Mouse (Mus musculus) thymus, postnatal 0 days (tissue): ENCODE results near the gene Fbxo21. TPM values are rescaled to one million over a fixed set of nuclear protein-coding genes. Genes with fewer than 3 reads are reported as not detected.

Experiments
- DNase-seq: peaks from one replicate; pipeline ENCODE4 v3.0.0-alpha.2; 2015; ENCODE audit warnings: low spot score
- polyA plus RNA-seq: library from polyadenylated mRNA; unstranded; fragments of >200 nt; fragmentation: Nextera tagmentation; extraction: Ambion mirVana; gene quantifications from 2 replicates; pipeline ENCODE4 v1.2.1, GENCODE M21; 2015

The Fbxo21 gene
- polyA plus RNA-seq: 28.1 and 28.2 TPM in 2 replicates

- DNase-seq: peak; percentile 89
Observed at GRCm38 (mm10) chr5:117976657-117977500, at the start of gene Fbxo21. Gene Fbxo21 (plus strand): TSS chr5:117976730.

DNA sequence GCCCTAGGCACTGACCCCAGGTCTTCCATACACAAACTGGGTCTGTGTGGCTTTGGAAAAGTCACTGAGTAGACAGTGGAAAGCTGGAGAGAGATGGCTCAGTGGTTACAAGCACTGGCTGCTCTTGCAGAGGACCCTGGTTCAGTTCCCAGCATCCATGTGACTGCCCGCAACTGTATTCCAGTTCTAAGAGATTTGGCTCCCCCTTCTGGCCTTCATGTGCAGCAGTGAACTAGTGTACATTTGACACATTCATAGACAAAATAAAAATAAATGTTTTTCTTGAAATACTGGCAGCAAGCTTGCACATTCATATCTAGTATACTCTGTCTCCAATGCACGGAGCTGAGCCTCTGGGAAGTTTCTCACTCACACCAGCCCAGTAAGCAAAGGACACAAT is 48.0 kb upstream of the Fbxo21 start:
- DNase-seq: no peak

- DNase-seq: no peak
Observed at GRCm38 (mm10) chr5:117932222-117932621, 44.3 kb upstream of the Fbxo21 start.

GRCm38 (mm10) chr5:117932862-117933261 is 43.7 kb upstream of the Fbxo21 start:
- peak; percentile 68 for DNase-seq

DNA sequence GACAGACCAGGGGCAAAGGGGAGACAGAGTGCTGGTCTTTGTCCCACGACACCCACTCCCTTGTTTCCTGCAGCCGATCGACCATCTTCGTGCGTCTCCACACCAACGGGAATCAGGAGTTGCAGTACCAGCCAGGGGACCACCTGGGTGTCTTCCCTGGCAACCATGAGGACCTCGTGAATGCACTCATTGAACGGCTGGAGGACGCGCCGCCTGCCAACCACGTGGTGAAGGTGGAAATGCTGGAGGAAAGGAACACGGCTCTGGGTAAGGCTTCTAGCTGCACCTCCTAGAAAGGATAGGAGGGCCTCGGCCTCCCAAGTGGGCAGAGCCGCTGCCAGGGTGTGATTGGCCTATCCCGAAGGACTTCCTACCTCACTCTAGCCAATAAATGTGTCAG is 40.2 kb upstream of the Fbxo21 start:
- DNase-seq: no peak

- DNase-seq: no peak
Observed at GRCm38 (mm10) chr5:117937186-117937585, 39.3 kb upstream of the Fbxo21 start.

- peak; percentile 79 for DNase-seq
Observed at GRCm38 (mm10) chr5:117938182-117938581, 38.3 kb upstream of the Fbxo21 start.

DNA sequence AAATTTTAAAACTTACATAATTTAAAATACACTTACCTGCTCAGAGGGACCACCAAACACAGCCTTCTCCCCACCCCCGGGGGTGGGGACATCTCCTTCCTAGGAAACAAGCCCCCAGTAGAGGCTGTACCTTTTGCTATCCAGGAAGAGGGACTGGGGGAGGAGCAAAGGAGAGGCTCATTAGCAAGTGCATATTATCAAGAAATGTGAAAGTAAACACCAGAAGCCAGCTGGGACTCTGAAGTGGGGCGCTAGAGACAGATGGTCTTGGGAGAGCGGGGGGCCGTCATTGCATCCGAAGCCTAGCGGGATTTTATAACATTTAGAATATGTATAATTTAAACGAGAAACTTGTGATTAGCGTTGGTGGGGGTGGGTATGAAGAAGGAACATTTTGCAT is 37.1 kb upstream of the Fbxo21 start:
- no peak for DNase-seq

DNA sequence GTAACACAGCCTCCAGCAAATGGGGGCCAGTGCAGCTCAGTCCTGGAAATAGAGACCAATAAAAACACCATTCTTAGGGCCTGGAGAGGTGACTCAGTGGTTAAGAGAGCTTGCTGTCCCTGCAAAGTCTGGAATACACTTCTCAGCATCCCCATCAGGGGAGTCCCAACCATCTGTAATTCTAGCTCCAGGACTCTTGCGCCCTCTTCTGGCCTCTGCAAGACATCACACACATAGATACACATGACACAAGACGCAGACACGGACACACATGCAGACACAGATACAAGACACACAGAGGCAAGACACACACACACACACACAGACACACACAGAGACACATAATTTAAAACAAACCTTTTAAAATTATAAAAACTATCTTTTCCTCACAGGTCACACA is 35.0 kb upstream of the Fbxo21 start:
- no peak for DNase-seq

GRCm38 (mm10) chr5:117946605-117947004 is 29.9 kb upstream of the Fbxo21 start:
- peak; percentile 37 for DNase-seq

GRCm38 (mm10) chr5:117949393-117949792 is 27.1 kb upstream of the Fbxo21 start:
- no peak for DNase-seq

DNA sequence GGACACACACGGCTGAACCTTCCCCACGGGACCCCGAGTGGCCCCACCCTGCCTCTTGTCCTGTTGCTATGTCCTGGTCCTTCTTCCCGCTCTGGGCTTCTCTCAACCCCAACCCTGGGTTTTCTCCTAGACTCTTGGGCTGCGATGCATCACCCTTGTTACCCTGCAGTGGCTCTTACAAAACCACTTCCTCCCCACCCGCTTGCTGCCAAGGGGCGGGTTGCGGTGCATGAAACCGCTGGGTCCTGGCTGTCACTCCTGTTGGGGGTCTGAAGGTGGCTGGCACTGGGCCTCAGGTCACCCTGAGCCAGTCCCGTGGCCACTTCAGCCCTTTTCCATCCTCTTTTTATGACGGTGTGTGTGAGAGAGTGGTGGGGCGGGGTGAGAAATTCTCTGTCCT is 22.6 kb upstream of the Fbxo21 start:
- peak; percentile 37 for DNase-seq

- peak; percentile 12 for DNase-seq
Observed at GRCm38 (mm10) chr5:117954429-117954828, 22.1 kb upstream of the Fbxo21 start.

DNA sequence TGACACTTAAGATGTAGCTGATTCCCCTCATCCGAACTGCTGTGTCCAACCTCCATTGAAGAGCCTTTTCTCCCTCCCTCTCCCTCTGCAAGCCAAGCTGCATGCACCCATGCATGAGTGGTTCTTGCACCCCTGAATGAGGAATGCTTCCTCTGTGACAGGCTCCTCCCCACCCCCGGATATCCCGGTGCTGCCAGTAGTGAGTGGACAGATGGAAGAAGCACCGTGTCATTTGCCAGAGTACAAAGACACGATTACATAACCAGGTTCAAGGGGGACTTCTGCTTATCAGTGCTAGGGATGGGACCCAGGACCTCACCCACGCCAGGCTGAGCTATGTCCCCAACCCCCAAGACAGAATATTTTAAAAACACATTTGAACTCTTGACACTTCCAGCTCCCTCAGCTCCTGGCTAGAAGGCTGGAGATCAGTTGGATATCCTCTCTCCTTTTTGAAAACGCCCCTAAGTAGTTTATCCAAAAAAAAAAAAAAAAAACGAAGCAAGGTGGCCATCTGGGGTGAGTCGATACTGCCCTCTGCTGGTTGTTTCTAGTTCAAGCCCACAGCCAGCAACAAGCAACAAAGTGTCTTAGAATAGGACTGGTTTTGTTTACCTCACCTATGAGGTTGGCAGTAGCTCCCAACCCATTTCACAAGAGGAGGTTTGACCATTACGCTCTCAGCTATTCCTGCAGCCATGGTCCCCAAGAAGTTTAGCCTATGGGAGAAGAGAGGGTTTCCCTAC is 20.7 kb upstream of the Fbxo21 start:
- peak; percentile 70 for DNase-seq

- DNase-seq: no peak
Observed at GRCm38 (mm10) chr5:117964750-117965149, 11.8 kb upstream of the Fbxo21 start.

GRCm38 (mm10) chr5:117966956-117967355 is 9.6 kb upstream of the Fbxo21 start:
- DNase-seq: no peak

DNA sequence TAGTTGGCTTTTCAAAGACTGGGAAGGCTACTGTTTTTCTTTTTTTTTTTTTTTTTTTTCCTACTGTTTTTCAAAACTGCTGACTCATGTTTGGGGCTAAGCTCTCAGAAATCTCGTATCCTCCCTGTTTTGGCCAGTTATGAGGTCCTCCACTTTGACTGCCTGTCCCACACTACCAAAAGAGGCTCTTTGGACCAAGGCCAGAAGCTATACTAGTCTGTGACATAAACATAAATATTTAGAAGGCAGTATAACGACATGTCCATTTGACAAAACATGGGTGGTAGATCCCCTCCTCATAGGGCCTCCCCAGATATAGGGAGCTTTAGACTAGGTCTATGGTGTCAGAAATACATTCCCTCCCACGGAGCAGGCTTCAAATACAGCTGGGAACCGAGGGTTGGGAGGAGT is 8.9 kb upstream of the Fbxo21 start:
- DNase-seq: no peak

GRCm38 (mm10) chr5:117969681-117970427 is 6.7 kb upstream of the Fbxo21 start:
- DNase-seq: no peak

DNA sequence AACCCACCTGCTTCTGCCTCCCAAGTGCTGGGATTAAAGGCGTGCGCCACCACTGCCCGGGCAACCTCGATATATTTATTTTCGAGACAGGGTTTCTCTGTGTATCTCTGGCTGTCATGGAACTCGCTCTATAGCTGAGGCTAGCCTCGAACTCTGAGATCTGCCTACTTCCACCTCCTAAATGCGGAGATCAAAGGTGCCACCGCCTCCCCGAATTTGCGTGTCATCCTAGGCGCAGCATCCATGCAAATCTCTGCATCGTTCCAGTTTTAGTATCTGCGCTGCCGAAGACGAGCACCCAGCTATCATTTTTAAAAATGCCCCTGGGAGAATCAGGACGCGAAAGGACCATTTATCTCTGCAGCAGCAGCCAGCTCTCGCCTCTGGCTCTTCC is 270 bp upstream of the Fbxo21 start:
- DNase-seq: no peak

DNA sequence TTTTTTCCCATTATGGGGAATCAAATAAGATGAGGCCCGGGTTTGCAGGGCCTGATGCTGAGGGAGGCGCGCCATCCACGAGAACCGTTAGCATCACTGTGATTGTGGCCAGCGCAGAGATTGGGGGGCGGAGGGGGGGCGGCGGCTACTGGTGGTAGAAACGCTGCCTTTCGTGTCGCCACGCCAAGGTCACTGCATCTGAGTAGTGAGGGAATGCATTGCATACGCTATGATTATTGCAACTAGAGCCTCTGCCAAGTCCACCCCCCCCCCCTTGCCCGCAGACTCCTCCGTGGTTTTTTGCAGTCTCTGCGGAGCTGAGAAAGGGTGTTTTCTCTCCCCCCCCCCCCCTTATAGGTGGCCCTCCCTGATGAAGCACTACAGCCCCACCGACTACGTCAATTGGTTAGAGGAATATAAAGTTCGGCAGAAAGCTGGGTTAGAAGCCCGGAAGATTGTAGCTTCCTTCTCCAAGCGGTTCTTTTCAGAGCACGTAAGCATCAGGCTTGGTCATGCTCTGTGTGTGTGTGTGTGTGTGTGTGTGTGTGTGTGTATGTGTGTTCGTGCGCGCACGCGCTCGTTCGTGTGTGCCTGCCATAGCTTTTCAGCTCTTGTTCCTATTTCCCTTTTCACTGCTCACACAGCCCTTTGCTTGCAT is 1.1 kb downstream of the Fbxo21 start:
- peak; percentile 26 for DNase-seq

- no peak for DNase-seq
Observed at GRCm38 (mm10) chr5:117978159-117978697, 1.7 kb downstream of the Fbxo21 start.
